Mouse (Mus musculus): ENCODE results near the gene Sbno1.

DNA sequence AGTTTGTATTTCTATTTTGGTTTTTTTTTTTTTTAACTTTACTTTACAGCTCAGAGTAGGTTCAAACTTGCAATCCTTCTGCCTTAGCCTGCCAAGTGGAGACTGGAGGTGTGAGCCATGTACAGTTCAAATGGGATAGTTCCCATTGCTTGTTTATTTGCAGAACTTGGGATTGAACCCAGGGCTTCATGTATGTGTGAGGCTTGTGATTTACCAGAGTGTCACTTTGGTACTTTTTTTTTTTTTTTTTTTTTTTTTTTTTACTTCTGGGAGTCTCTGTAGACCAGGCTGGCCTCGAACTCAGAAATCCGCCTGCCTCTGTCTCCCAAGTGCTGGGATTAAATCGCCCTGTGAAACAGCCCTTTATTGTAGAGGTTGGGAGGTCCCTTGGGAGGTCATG, 18.4 kb upstream of the Sbno1 start:
- no peak for TF ChIP-seq CTCF (IDR thresholded peaks at IDR 0.05)
- no peak for TF ChIP-seq POLR2A (IDR thresholded peaks at IDR 0.05; ENCODE audit: insufficient read depth, low read depth, low read length)
- TF ChIP-seq EP300 (IDR thresholded peaks at IDR 0.05; ENCODE audit: insufficient read depth, low read depth, low read length), result no peak
